Mouse (Mus musculus): Measurements from ENCODE around the gene Ptgr2.
"Not testable (repeated sequence)": the region's sequence is repeated elsewhere in the genome, so short reads cannot be mapped to it uniquely, and the experiment has no call there.

Ptgr2 gene

DNA sequence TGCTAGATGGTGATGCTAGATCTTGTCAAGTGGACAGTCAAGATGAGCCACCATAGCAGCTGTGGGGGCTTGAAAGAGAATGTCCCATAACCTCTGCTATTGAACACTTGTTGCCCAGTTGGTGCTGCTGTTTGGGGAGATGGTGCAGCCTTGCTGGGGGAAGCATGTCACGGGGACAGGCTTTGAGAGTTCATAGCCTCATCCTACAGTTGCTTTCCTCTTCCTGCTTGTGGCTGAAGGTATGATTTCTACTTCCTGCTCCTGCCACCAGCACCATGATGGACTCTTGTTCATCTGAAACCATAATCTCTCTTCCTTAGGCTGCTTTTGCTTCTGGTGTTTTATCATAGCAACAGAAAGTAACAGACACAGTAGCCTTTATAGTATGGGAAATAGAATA lies 19.5 kb downstream of the Ptgr2 start:
- DNase-seq (ENCODE audit: low read depth) = no peak

DNA sequence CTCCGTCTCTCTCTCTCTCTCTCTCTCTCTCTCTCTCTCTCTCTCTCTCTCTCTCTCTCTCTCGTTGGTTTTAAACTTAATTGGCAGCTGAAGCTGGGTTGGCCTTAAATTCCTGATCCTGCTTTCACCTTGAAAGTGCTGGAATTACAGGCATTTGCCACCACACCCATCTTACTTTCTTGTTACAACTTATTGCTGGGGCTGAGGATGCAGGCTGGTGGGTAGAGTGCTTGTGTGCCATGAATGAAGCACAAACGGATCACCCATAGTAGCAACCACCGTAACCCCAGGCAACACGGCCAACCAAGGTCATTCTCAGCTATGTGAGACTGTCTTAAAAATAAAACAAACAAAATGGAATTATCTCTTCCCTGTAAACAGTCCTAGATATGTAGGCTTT lies 26.3 kb downstream of the Ptgr2 start:
- no peak for DNase-seq (ENCODE audit: low read depth)

DNA sequence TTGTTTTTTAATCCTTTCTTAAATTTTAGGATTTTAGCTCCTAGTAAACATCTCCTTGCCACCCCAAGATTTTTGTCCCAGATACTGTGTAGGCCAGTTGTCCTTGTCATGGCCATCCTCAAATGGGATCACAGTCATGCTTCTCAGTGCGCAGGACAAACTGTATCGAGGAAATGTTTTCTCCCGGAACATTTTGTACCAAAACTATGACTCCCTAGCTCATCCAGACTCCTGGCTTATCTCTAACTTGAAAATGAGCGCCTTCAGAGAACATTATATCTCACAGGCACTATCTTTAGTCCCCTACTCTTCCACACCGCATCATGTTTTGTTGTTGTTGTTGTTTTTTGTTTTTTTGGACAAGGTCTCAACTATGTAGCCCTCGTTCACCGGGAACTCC lies 31.0 kb downstream of the Ptgr2 start:
- no peak for DNase-seq (ENCODE audit: low read depth)

GRCm38 (mm10) chr12:84316721-84317621 lies 31.9 kb downstream of the Ptgr2 start, which contains the start of gene Zfp410:
Gene Zfp410, plus strand, starts transcription at chr12:84316852.
- peak; percentile 68 for DNase-seq (ENCODE audit: low read depth)

DNA sequence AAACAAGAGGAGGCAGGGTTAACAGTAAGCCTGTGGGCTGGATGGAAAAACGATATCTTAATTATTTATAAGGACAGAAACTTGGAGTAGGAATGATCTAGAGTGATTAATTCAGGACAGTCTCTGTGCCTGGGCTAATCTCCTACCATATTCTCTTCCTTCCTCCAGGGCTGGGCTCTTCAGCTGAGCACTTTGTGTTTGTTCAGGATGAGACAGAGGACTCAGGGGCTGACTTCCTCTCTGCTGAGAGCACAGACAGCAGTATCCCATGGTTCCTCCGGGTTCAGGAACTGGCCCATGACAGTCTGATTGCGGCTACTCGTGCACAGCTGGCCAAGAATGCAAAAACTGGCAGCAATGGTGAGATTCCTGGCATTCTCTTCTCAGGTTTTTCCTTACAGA lies 42.1 kb downstream of the Ptgr2 start:
- no peak for DNase-seq (ENCODE audit: low read depth)

- no peak for DNase-seq (ENCODE audit: low read depth)
These were observed 52.1 kb downstream of the Ptgr2 start for GRCm38 (mm10) chr12:84336963-84337625.

GRCm38 (mm10) chr12:84347192-84347591 lies 62.2 kb downstream of the Ptgr2 start:
- no peak for DNase-seq (ENCODE audit: low read depth)

- DNase-seq (ENCODE audit: low read depth) = not testable (repeated sequence)
These were observed 73.7 kb downstream of the Ptgr2 start for GRCm38 (mm10) chr12:84358699-84359098.

GRCm38 (mm10) chr12:84361555-84362489 lies 76.8 kb downstream of the Ptgr2 start, which contains the start of the genes Coq6 and Fam161b:
Gene Coq6, plus strand, starts transcription at chr12:84361657.
Gene Fam161b, minus strand, starts transcription at chr12:84361833.
- DNase-seq (ENCODE audit: low read depth) = peak; percentile 96

DNA sequence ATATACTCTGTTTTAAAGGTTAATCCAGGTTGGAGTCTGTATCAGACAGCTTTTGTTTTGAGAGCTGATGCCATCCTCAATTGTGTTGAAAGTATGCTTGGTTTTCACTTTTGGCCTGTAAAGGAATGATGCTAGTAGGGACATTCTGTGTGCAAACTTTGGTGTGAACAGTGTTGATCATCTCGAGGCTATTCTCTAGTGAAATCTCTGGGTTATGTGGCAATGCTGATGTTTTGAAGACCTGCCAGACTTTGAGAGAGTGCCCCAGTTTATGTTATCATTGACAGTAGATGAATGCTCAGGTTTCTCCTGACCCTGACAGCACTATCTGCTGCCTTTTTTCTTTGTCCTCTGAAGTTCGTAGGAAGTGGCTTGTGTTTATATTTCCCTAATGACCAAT lies 77.8 kb downstream of the Ptgr2 start:
- no peak for DNase-seq (ENCODE audit: low read depth)

GRCm38 (mm10) chr12:84364291-84364690 lies 79.3 kb downstream of the Ptgr2 start:
- no peak for DNase-seq (ENCODE audit: low read depth)

DNA sequence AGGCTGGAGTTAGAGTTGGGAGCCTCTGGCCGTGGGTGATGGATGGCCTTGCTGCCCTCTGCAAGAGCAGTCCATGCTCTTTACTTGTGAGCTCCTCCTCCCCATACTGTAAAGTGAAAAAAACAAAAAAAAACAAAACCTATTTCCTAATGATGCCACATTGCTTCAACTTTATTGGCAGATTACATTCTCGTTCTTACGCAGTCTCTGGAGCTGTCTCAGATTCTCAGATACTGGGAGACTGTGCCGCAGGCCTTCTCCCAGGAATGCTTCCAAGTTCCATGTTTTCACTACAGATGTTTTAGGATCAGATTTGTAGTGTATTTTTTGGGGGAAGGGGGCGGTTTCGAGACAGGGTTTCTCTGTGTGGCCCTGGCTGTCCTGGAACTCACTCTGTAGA lies 80.1 kb downstream of the Ptgr2 start:
- DNase-seq (ENCODE audit: low read depth) = no peak
